Mouse (Mus musculus) gastrocnemius, postnatal 36 days (tissue): ENCODE measurements around the gene Mthfs. TPM values are rescaled to one million over a fixed set of nuclear protein-coding genes. Genes with fewer than 3 reads are reported as not detected.
"Not testable (repeated sequence)": the region's sequence is repeated elsewhere in the genome, so short reads cannot be mapped to it uniquely, and the experiment has no call there.

Experiments used
- DNase-seq, 2 experiments: peaks; one replicate each; pipeline ENCODE4 v3.0.0; 2022
- intact Hi-C: fragments of 180-260 bp; cut with DNase I; formaldehyde crosslinking; loops from one replicate; pipeline ENCODE4 v1.15.1; 2025
- total RNA-seq, 2 experiments: library from RNA; stranded (reverse); gene quantifications; 2 replicates each; pipeline ENCODE4 v1.2.3; 2021

Mthfs gene
- total RNA-seq, 2 experiments from 2014 or later: 8.0 to 12.4 TPM

DNA sequence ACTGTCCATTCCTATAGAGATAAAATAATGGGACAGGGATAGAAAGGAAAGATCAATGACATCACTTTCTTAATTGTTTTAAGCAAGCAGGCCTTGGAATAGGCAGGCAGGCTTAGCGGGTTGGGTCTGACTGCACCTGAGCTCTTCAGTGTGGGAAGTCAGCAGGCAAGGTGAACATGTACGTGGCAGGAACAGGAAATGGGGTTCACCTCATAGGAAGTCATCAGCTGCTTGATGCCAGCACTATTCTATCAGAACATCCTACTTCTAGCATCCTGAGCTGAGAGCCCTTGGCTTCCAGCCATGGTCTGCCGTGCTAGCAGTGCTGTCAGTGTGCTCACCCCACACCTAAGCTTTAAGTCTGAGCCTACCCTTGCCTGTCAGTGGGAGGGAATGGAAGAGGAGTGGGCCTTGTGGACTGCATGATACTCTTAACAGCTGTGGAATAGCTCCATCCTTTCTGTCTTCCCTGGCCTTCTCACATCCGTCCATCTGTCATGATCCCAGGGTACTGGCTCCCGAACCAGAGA is 28.6 kb downstream of the Mthfs start:
- intact Hi-C loops: not testable (repeated sequence)

GRCm38 (mm10) chr9:89240516-89241019 is 30.1 kb downstream of the Mthfs start:
- intact Hi-C loops, DNase-seq: not testable (repeated sequence)

More for the DNA sequence above, 28.6 kb downstream of the Mthfs start:
- not testable (repeated sequence) for DNase-seq

- intact Hi-C loops: no loop called here
- DNase-seq: no peak
Measured at GRCm38 (mm10) chr9:89253400-89253799, 42.9 kb downstream of the Mthfs start.

DNA sequence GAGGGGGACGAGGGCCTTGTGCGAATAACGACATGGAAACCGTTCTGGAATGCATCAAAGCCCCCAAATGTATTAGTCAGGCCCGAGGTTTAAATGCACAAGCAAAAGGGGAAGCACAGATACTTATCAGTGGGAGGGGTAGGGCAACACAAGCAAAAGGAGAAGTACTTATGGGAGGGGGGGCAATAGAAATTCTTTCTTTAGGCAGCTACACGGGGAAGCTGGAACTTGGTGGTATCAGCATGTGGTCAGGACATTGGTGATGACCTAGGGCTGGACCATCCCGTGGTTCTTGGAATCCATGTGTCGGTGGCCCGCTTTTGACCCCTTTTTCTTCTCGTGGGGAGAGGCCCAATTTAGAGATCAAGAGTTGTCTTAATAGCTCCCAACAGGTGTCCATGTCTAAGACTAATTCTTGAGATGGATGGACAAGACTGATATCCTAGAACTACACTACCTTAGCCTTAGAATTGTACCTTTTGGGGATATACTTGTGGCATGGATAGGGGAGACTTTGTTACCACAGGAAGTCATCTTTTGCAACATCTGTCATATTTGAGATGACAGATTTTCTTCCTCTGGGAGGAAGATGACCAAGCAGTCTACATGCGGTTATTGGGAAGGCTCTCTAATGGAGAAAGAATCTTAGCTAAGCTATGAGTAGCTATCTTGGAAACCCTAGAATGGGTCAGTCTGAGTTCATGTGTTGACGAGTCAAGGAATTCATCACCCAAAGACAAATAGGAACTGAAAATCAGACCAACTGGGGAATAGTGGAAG is 46.3 kb downstream of the Mthfs start:
- no peak for DNase-seq
- intact Hi-C loops: no loop called here

- intact Hi-C loops: no loop called here
- no peak for DNase-seq
Measured at GRCm38 (mm10) chr9:89263968-89264367, 53.5 kb downstream of the Mthfs start.

- DNase-seq: no peak
- intact Hi-C loops: no loop called here
Measured at GRCm38 (mm10) chr9:89264571-89264970, 54.1 kb downstream of the Mthfs start.

GRCm38 (mm10) chr9:89267093-89267492 is 56.6 kb downstream of the Mthfs start:
- DNase-seq: no peak
- intact Hi-C loops: no loop called here

DNA sequence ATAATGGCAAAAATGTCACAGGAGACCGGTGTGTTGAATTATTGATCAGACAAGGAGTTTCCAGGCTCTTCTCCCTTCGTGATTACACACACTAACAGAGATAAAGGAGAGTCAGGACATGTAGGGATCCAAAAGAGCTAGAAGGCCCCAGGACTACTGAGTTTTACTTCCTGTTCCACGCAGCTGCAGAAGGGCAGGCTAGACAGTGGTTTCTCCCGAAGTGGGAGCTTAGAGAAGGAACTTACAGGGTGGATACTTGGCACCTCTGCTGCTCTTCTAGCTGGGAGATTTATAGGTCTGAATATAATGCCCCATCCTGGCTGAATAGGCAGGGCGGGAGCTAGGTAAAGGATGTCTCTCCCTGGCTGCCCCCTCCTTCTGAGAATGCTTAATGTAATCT is 57.1 kb downstream of the Mthfs start:
- intact Hi-C loops: no loop called here
- no peak for DNase-seq

DNA sequence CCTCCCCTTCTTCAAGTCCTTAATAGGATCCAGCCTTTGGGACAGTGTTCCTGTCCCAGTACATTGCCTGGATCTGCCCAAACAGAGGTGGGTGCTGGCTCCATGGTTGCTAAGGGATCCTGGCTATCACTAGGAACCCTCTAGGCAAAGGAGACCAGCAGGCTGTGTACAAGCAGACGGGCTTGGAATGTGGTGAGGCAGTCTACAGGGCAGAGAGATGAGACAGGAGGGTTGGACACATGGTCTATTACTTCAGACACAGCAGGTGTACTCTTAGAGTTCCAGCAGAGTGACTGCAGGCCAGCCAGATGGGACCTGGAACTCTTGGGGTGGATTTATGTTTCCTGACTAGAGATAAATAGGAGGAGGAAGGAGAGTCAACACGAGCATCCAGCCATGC is 59.9 kb downstream of the Mthfs start:
- no peak for DNase-seq
- intact Hi-C loops: no loop called here

GRCm38 (mm10) chr9:89273766-89274165 is 63.3 kb downstream of the Mthfs start:
- no peak for DNase-seq
- intact Hi-C loops: no loop called here

- no peak for DNase-seq
Measured at GRCm38 (mm10) chr9:89278207-89278606, 67.7 kb downstream of the Mthfs start.

GRCm38 (mm10) chr9:89282374-89283068 is 72.0 kb downstream of the Mthfs start:
- intact Hi-C loops: no loop called here
- DNase-seq: no peak

More at GRCm38 (mm10) chr9:89278207-89278606, 67.7 kb downstream of the Mthfs start:
- intact Hi-C loops: no loop called here

- intact Hi-C loops: no loop called here
- no peak for DNase-seq
Measured at GRCm38 (mm10) chr9:89288037-89288436, 77.6 kb downstream of the Mthfs start.

DNA sequence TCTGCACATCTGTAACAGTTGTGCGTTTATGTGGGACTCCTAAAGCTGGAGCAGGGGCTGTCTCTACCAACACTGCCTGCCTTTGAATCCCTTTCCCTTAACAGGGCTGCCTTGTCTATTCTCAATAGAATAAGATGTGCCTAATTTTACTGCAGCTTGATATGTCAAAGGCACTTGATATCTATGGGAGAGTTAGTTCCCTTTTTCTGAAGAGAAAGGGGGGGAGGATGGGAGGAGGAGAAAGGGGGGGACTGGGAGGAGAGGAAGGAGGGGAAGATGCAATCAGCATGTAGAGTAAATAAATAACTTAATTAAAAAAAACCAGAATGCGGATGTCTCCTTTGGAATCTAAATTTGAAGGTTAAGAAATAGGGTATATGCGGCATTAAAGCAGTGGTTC is 82.9 kb downstream of the Mthfs start:
- intact Hi-C loops: no loop called here
- DNase-seq: no peak

- no peak for DNase-seq
- intact Hi-C loops: no loop called here
Measured at GRCm38 (mm10) chr9:89294121-89294520, 83.6 kb downstream of the Mthfs start.

GRCm38 (mm10) chr9:89305637-89306036 is 95.2 kb downstream of the Mthfs start:
- intact Hi-C loops: no loop called here
- no peak for DNase-seq

- intact Hi-C loops: no loop called here
- DNase-seq: no peak
Measured at GRCm38 (mm10) chr9:89308357-89309194, 98.1 kb downstream of the Mthfs start.

DNA sequence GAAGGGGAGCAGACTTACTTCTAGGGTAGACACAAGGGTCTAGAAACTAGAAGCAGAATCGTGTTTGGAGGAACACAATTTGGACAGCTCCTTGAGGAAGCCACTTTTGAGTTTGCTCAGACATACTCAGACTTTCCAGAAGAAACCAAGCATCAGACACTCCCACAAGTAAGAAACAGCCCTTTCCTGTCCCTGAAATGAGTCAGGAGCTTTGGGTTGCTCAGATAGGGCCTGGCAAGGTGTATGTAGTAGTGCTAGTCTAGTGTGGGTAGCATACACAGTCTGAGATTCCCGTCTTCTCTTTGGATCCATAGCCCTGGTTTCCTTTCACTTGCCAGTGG is 98.7 kb downstream of the Mthfs start:
- DNase-seq: no peak
- intact Hi-C loops: no loop called here

DNA sequence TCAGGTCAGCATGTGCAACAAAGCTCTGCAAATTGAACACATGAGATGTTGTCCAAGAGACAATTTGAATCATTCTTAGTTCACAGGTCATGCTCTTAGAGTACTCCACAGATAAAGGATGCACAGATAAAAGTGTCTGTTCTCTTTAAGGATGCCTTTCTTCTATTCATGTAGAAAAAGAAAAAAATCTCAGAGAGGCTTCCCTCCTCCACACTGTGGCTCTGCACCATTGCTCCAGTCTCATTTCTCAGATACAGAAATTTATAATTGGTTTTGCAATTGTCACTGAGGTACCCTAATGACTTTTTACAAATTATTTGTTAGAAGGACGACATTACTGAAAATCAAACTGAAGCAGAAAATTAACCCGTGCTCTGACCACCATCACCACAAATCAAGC is 101.2 kb downstream of the Mthfs start:
- no peak for DNase-seq
- intact Hi-C loops: no loop called here

GRCm38 (mm10) chr9:89373731-89374130 is 163.3 kb downstream of the Mthfs start:
- intact Hi-C loops: no loop called here
- no peak for DNase-seq

DNA sequence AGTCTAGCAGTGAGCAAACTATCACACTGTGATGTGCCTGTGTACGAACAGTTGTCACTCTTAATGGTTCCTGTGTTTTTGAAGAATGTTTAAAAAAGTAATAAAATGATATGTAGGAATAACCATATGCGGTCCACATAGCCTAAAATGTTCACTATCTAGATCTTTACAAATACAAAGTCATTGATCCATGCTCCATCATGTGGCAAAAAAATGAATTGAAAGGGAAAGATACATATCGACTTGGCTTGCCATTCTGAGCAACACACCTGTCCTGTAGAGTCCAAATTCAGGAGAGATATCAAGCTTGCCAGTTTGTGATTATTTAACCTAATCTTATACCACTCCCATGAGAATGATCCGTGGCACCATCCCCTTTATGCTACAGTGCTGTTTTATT is 164.2 kb downstream of the Mthfs start:
- intact Hi-C loops: no loop called here
- DNase-seq: no peak
